Mouse (Mus musculus) retina, postnatal 7 days (tissue): ENCODE measurements around the gene Gm6993.

Experiments
- DNase-seq: peaks from one replicate; pipeline ENCODE4 v3.0.0-alpha.2; 2012; ENCODE audit warnings: low read depth, low spot score

Gene Gm6993

DNA sequence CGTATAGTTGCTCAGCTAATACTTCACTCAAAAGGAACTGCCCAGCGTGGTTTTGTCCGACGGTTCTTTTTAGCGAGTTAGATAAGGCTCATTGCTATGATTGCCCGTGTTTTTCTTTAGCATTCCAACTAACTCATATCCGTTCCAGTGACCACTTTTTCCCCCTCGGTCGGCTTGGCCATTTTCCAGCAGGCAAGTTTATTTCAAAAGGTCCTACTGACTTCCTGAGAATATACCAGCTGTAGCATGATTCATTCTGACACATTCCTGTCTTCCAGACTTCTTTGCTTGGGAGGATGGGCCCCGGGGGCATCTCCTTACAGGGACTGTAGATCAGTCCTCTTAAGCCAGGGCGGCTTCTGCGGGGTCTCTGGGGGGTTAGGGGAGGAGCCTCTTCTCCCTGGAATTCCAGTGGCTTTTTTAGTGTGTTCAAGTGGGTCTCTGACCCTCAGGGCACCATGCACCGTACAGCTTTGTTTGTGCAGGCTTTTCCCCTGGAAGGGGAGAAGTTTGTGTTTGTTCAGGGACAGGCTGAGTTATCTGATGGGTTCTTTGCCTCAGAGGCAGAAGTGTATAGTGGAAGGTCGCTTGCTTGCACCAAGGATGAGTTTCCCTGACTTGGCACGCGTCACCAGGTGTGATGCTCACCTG lies 30.9 kb downstream of the Gm6993 start:
- DNase-seq, result no peak

DNA sequence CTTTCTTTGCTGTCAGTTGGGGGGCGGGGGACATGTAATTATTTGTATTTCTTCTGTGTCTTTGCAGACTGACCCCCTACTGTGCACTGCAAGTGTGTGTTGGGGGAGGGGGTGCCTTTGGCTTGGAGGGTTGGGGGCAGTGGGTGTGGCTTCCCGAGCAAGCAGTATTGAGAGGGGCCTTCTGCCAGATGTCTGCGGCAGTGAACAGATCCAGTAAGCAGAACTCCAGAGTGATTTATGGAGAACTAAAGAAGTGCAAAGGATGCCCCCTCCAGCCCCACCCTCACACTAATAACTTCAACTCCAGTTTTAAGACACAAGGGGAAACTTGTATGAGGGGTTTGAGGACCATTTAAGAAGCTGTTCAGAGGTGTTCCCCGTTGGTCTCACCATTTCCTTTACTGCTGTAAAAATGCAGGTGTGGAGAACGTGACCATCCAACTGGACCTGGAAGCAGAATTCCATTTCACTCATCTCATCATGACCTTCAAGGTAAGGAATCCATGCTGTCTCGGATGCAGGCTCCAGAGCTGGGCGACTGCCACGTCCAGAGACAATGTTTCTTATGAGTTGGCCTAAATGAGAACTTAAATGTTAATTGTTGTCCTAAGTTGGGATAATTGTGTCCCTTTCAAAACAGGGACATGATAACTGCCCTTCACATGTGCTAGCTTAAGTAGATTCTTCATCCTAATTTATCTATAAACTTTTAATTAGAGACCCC lies 31.6 kb downstream of the Gm6993 start:
- DNase-seq, result no peak

DNA sequence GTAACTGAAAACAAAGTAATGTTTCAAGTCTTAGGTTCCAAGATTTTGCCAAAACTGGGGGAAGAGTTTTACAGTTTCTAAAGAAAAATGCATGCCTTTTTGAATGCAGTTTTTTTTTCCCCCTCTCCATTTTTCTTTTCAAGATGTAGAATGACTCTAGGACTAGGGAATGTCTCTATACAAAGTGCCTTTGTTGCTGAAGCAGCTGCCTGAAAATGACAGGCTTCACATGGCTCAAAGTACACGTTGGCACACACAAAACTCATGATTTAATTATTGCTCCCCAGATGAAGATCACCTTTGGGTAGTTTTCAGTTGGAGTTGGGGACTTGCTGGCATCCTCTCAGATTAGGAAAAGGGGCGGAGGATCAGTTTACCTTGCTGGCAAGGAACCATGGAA lies 32.3 kb downstream of the Gm6993 start:
- no peak for DNase-seq

DNA sequence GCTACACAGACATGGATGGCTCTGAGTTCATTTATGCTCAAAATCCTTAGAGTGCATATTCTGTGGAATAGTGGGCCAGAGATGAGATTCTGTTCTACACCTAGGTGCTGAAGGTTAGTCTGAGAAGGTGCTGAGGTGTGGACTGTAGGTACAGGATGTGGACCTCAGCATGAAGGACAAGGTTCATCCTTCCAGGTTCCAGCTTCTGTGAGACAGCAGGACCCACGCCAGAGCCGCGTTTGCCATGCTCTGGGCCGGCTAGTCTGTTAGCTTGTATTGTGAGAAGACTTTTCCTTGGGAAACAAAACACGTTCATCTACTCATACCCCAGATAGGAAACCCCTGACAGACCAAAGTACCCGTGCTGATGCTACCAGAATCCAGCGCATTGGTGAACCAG lies 33.1 kb downstream of the Gm6993 start:
- no peak for DNase-seq

DNA sequence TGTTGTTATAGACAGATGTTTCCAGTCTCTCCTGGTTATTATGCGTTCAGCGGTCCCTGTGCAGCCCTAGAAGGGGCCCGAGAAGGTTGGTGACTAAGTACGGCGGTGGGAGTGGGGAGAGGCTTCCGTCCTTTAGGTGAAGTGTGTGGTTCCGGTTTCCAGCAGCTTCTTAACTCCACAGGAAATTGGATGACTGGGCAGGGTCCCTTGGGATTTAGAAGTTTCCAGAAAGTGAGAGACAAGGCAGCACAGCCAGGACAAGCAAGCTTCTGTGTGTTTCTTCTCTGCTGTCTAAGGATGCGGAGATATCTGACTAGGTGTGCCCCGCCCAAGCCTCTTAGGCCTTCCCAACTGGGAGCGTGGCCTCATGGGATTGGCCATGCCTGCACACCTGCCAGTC lies 34.8 kb downstream of the Gm6993 start:
- no peak for DNase-seq

DNA sequence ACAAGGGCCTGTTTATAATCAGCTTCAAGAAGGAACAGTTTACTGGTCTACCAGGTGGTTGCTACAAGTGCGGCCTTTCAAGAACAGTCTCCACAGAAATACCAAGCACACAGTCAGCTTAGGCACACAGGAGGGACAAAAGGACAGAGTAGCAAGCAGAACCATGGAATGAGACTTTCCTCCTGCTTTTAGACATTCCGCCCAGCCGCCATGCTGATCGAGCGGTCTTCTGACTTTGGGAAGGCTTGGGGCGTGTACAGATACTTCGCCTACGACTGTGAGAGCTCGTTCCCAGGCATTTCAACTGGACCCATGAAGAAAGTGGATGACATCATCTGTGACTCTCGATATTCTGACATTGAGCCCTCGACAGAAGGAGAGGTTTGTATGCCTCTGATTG lies 37.7 kb downstream of the Gm6993 start:
- no peak for DNase-seq

DNA sequence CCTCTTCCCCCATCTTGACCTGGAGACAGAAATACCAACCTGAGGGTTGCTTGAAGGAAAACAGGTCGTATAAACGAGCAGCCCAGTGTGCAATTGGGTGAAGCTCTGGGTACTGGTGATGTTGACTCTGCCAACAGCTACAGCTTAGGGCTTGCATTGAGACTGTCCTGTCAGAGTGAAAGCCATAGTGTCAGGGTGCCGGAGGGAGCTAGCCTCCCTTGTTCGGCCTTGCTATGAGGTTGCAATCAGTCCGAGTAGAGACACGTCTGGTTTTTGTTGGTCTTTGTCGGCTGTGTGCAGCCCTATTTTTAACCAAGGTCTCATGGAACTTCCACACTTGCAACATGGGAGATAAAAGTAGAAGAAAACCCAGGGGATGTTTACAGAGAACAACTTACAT lies 39.7 kb downstream of the Gm6993 start:
- DNase-seq, result no peak

DNA sequence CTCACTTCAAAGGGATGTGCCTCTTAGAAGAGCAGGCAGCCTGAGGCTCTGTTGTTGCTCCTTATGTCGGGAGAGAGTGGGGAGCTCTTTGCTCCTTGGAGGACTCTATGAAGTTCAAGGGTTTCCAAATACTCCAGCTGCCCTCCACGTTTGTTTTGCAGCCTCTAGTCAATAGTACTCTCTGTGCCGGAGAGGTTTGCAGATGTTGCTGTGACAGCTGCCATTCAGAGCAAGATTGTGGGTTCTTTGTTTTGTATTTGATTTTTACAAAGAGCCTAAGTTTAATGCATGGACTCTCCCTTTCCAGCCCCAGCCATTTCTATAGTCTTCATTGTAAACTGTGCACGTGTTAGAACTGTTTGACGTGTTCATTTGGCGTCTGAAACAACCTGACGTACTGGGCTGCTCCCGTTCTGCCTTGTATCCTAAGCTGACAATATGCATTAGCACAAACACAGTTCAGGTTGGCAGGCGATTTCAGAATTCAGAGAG lies 40.6 kb downstream of the Gm6993 start:
- DNase-seq, result no peak

DNA sequence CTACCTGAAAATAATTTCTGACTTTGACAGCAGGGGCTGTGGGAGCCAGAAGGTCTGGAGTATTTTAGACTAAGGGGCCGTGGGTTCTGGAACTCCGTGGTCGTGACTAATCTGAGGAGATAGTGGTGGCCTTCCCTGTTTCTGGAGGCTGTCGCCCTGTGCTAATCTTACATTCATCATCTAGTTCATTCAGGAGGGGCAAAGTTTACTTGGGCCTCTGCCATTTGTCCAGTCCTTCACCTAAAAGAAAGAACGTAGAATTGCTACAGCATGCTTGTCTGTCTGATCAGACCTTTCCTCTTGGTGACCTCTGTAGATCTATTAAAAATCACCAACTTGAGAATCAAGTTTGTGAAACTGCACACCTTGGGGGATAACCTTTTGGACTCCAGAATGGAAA lies 41.7 kb downstream of the Gm6993 start:
- no peak for DNase-seq

DNA sequence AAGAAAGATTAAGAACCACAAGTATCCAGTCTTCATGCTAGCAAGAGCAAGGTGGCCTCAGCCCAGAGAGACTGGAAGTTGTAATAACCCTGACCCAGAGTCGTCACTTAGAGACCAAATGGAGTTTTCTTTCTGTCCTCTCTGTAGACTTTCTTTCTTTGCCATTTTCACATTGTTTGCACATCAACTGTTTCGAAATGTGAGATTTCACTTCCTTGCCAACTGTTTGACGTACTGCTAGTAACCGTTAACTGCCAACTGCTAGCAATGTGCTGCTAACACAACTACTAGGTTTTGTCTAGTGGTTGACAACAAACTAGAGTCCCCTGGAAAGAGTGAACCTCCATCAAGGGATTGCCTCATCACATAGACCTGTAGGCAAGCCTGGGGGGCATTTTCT lies 42.6 kb downstream of the Gm6993 start:
- DNase-seq, result no peak

DNA sequence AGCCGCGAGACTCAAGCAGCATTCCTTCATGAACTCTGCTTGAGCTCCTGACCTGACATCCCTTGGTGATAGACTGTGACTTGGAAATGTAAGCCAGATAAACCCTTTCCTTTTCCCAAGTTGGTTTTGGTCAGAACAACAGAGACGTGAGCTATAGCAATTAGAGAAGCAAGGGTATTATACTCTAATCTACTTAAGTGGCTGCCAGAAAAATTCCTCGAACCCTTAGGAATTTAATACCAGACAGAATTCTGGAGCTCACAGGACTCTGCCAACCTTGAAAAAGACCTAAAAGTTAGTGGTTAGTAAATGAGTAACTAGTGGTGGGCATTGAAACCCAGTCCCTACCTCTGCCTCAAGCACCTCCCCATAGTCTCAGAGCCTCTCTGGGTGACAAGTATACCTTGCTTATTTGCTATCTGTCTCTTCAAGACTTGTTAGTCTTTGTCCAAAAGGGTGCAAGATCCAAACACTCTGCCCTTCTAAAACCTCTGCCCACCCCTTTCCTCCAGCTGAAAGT lies 43.1 kb downstream of the Gm6993 start:
- no peak for DNase-seq

DNA sequence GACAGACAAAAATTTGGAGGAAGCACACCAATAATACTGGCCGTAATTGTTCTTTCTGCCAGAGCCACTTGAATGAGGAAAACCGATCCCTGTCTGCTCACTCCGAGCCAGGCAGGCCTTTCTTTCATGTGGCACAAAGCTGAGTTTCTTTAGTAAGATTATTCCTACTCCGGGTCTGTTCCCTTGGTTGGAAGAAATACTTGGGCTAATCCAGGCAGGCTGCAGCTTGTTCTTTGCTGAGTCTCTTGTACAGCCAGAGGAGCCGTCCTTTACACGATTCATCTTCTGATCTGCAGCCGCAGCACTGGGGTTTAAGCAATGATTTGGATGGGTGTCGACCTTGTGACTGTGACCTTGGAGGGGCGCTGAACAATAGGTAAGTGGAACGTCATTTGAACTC lies 48.5 kb downstream of the Gm6993 start:
- DNase-seq, result no peak
